Mouse (Mus musculus) G1E (cell line): ENCODE results near the gene Larp1.

Experiments used
- CTCF ChIP-seq: IDR thresholded peaks from 2 replicates; pipeline ENCODE4 v1.5.1; 2012; ENCODE audit warnings: low read depth, low read length, inconsistent platforms, mixed read lengths
- GATA1 ChIP-seq: IDR thresholded peaks from 2 replicates; pipeline ENCODE4 v1.6.1; 2012; ENCODE audit warnings: borderline replicate concordance, low read length, inconsistent platforms, mixed read lengths
- TAL1 ChIP-seq: conservative IDR thresholded peaks from 2 replicates; pipeline ENCODE4 v1.6.1; 2012; ENCODE audit warnings: low read depth, low read length, inconsistent platforms, mixed read lengths

DNA sequence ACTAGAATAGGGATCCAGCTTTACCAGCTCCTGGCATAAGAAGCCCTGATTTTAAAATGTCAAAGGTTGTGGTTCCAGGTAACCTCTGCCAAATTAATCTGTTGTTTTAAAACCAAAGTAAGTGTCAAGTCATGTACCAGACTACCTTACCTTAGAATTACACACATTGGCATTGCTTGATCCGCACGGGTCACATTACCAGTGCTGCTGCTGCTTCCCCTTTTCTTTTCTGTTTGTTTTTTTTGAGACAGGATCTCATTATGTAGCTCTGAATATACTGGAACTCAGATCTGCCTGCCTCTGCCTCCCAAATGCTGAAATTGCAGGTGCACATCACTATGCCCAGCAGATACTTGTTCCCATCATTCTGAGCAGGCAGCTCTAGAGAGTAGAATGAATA lies 21.0 kb downstream of the Larp1 start:
- TF ChIP-seq CTCF (no peak), GATA1 (no peak), TAL1 (no peak)
